Mouse (Mus musculus) liver, embryonic 14.5 days (tissue): ENCODE measurements around the gene Sgca. TPM values are rescaled to one million over a fixed set of nuclear protein-coding genes. Genes with fewer than 3 reads are reported as not detected.

Experiments used
- ATAC-seq: fragments of 200-750 bp; cut with Nextera tagmentation; 2 replicates; pipeline ENCODE4 v1.8.0; 2017; ENCODE audit warnings: moderate number of reproducible peaks, mild to moderate bottlenecking, moderate library complexity; ENCODE audit not compliant: insufficient read depth
- DNase-seq, 3 experiments: peaks; one replicate each; pipeline ENCODE4 v3.0.0-alpha.2; 2012 to 2013; ENCODE audit warnings: low read depth in 3 of 3, low spot score in 3 of 3
- H3K27ac ChIP-seq: fragments of 300-500 bp; sonication (generic); 2 replicates; pipeline ENCODE4 v1.5.1; 2014; ENCODE audit warnings: moderate library complexity, mild to moderate bottlenecking, control low read depth, inconsistent platforms
- H3K27me3 ChIP-seq: fragments of 300-500 bp; sonication (generic); 2 replicates; pipeline ENCODE4 v1.6.1; 2014; ENCODE audit warnings: mild to moderate bottlenecking, low read length, moderate library complexity; ENCODE audit not compliant: control insufficient read depth, insufficient read depth
- H3K36me3 ChIP-seq: fragments of 300-500 bp; sonication (generic); replicated peaks from 2 replicates; pipeline ENCODE4 v1.6.1; 2014; ENCODE audit warnings: low read depth; ENCODE audit not compliant: control insufficient read depth, insufficient read depth
- H3K4me1 ChIP-seq, 2 experiments: fragments of 200-500 bp in 1 of 2; fragments of 300-500 bp in 1 of 2; sonication (generic) in 1 of 2; replicated peaks; 2 replicates each; pipeline ENCODE4 v1.6.1; 2012 to 2014; ENCODE audit warnings: antibody characterized with exemption in 1 of 2, inconsistent platforms in 1 of 2, low read length in 1 of 2; ENCODE audit not compliant: control insufficient read depth in 2 of 2, insufficient read depth in 2 of 2
- H3K4me2 ChIP-seq: fragments of 300-500 bp; sonication (generic); 2 replicates; pipeline ENCODE4 v1.6.1; 2014; ENCODE audit warnings: low read depth, mild to moderate bottlenecking, control low read depth, moderate library complexity
- H3K4me3 ChIP-seq, 2 experiments: fragments of 200-500 bp in 1 of 2; fragments of 300-500 bp in 1 of 2; sonication (generic) in 1 of 2; 2 replicates each; pipeline ENCODE4 v1.5.1; 2012 to 2014; ENCODE audit warnings: low read depth in 2 of 2, low read length in 2 of 2, mild to moderate bottlenecking in 2 of 2, control low read depth in 1 of 2, inconsistent platforms in 1 of 2, moderate library complexity in 1 of 2; ENCODE audit not compliant: insufficient read depth in 1 of 2
- H3K9ac ChIP-seq: fragments of 300-500 bp; sonication (generic); replicated peaks from 2 replicates; pipeline ENCODE4 v1.6.1; 2014; ENCODE audit warnings: mild to moderate bottlenecking, control low read depth, moderate library complexity
- H3K9me3 ChIP-seq: fragments of 300-500 bp; sonication (generic); 2 replicates; pipeline ENCODE4 v1.6.1; 2016; ENCODE audit warnings: low read length, mixed read lengths; ENCODE audit not compliant: control insufficient read depth
- CTCF ChIP-seq: IDR thresholded peaks from 2 replicates; pipeline ENCODE4 v1.5.1; 2016; ENCODE audit warnings: antibody characterized with exemption, low read depth, control low read depth
- EP300 ChIP-seq: IDR thresholded peaks from 2 replicates; pipeline ENCODE4 v1.6.1; 2016; ENCODE audit warnings: antibody characterized with exemption, low read depth
- WGBS: fragments of 180-500 bp; shearing (Covaris S2); extraction: QIAGEN DNeasy Blood & Tissue Kit; methylation state at CpG from one replicate; pipeline ENCODE4 v1.1.7; 2014; ENCODE audit not compliant: insufficient replicate concordance; 5-methylcytosine and 5-hydroxymethylcytosine counted together
- polyA plus RNA-seq, 2 experiments: library from polyadenylated mRNA; depleted of rRNA in 1 of 2; stranded (reverse) in 1 of 2; unstranded in 1 of 2; fragments of >200 nt; fragmentation: Nextera tagmentation in 1 of 2; extraction: Ambion mirVana in 1 of 2; gene quantifications; 2 replicates each; pipeline versions ENCODE4 v1.2.1 to v1.2.3; 2012 to 2014

Sgca gene
- polyA plus RNA-seq, 2 experiments, result not detected

- no peaks in the 10 kb centered on the region for H3K9me3 ChIP-seq
- TF ChIP-seq CTCF, result no peak
- TF ChIP-seq EP300, result no peak
These were observed 58.4 kb downstream of the Sgca start for GRCm38 (mm10) chr11:94917717-94918116.

GRCm38 (mm10) chr11:94916477-94916876, 59.6 kb downstream of the Sgca start:
- Histone ChIP-seq H3K9me3 (no peaks in the 10 kb centered on the region), H3K9ac (no peak overlapping the region), H3K4me3 (no peak overlapping the region), H3K36me3 (no peaks in the 10 kb centered on the region), H3K4me2 (no peak overlapping the region), H3K4me1 (no peaks in the 10 kb centered on the region), H3K27ac (no peak overlapping the region), H3K27me3 (no peaks in the 10 kb centered on the region)
- ATAC-seq (no peak), DNase-seq (no peak)
- 29% methylated on average over 4 of the region's 4 CpGs for WGBS
- TF ChIP-seq EP300 (no peak), CTCF (no peak)

More at GRCm38 (mm10) chr11:94917717-94918116, 58.4 kb downstream of the Sgca start:
- no peak overlapping the region for H3K4me3 ChIP-seq
- no peak overlapping the region for H3K27ac ChIP-seq
- no peak overlapping the region for H3K9ac ChIP-seq
- no peak overlapping the region for H3K4me2 ChIP-seq
- no peaks in the 10 kb centered on the region for H3K4me1 ChIP-seq
- ATAC-seq (no peak), DNase-seq (no peak)
- 66% methylated on average over 6 of the region's 6 CpGs for WGBS
- H3K36me3 ChIP-seq, result no peaks in the 10 kb centered on the region
- H3K27me3 ChIP-seq, result no peaks in the 10 kb centered on the region

- DNase-seq (no peak), ATAC-seq (no peak)
- TF ChIP-seq EP300 (no peak), CTCF (no peak)
- H3K4me1 ChIP-seq, result no peaks in the 10 kb centered on the region
- no peaks in the 10 kb centered on the region for H3K27me3 ChIP-seq
- no peak overlapping the region for H3K9ac ChIP-seq
- H3K9me3 ChIP-seq, result no peaks in the 10 kb centered on the region
- no peak overlapping the region for H3K4me2 ChIP-seq
- no peak overlapping the region for H3K4me3 ChIP-seq
- H3K27ac ChIP-seq, result no peak overlapping the region
- no peaks in the 10 kb centered on the region for H3K36me3 ChIP-seq
- 24% methylated on average over 13 of the region's 16 CpGs for WGBS
These were observed 60.3 kb downstream of the Sgca start for GRCm38 (mm10) chr11:94915675-94916403.

GRCm38 (mm10) chr11:94913302-94914090, 62.6 kb downstream of the Sgca start:
- no peak overlapping the region for H3K9ac ChIP-seq
- no peak overlapping the region for H3K4me2 ChIP-seq
- DNase-seq, result no peak
- no peaks in the 10 kb centered on the region for H3K36me3 ChIP-seq
- WGBS, result 71% methylated on average over 6 of the region's 6 CpGs
- no peak overlapping the region for H3K4me3 ChIP-seq
- no peak overlapping the region for H3K27ac ChIP-seq
- no peaks in the 10 kb centered on the region for H3K9me3 ChIP-seq
- H3K27me3 ChIP-seq, result no peaks in the 10 kb centered on the region
- no peak for TF ChIP-seq CTCF
- no peak for TF ChIP-seq EP300
- no peaks in the 10 kb centered on the region for H3K4me1 ChIP-seq
- no peak for ATAC-seq

Other genes with a start within 250 kb of the Sgca start
- gene Cdc34b, start 234.5 kb downstream of the Sgca start, polyA plus RNA-seq (2012; rRNA removed), result 0.03 TPM in 1 of 2 replicates, not detected in the other
- gene Cdc34b, start 234.5 kb downstream of the Sgca start, polyA plus RNA-seq (2014; fragmentation: Nextera tagmentation; extraction: Ambion mirVana), result 0.08 TPM in 1 of 2 replicates, not detected in the other
- gene Tmem92, start 193.6 kb downstream of the Sgca start, polyA plus RNA-seq (2012; rRNA removed), result not detected in 2 replicates
- gene Tmem92, start 193.6 kb downstream of the Sgca start, polyA plus RNA-seq (2014; fragmentation: Nextera tagmentation; extraction: Ambion mirVana), result not detected in 2 replicates
- 7.8 and 14.1 TPM in 2 replicates for gene Col1a1, start 40.1 kb downstream of the Sgca start, polyA plus RNA-seq (2012; rRNA removed)
- 30.8 and 37.6 TPM in 2 replicates for gene Col1a1, start 40.1 kb downstream of the Sgca start, polyA plus RNA-seq (2014; fragmentation: Nextera tagmentation; extraction: Ambion mirVana)
- gene Hils1, start 8.7 kb downstream of the Sgca start, polyA plus RNA-seq (2012; rRNA removed), result not detected in 2 replicates
- gene Hils1, start 8.7 kb downstream of the Sgca start, polyA plus RNA-seq (2014; fragmentation: Nextera tagmentation; extraction: Ambion mirVana), result not detected in 2 replicates
- gene Ppp1r9b, start 14.7 kb upstream of the Sgca start, polyA plus RNA-seq (2012; rRNA removed), result 14.1 and 14.9 TPM in 2 replicates
- gene Ppp1r9b, start 14.7 kb upstream of the Sgca start, polyA plus RNA-seq (2014; fragmentation: Nextera tagmentation; extraction: Ambion mirVana), result 8.8 and 10.4 TPM in 2 replicates
- 33.1 and 41.9 TPM in 2 replicates for gene Samd14, start 33.6 kb upstream of the Sgca start, polyA plus RNA-seq (2012; rRNA removed)
- 24.7 and 34.2 TPM in 2 replicates for gene Samd14, start 33.6 kb upstream of the Sgca start, polyA plus RNA-seq (2014; fragmentation: Nextera tagmentation; extraction: Ambion mirVana)
- gene Pdk2, start 65.0 kb upstream of the Sgca start, polyA plus RNA-seq (2012; rRNA removed), result 3.5 and 3.6 TPM in 2 replicates
- 7.0 and 9.1 TPM in 2 replicates for gene Pdk2, start 65.0 kb upstream of the Sgca start, polyA plus RNA-seq (2014; fragmentation: Nextera tagmentation; extraction: Ambion mirVana)
- gene Itga3, start 100.5 kb upstream of the Sgca start, polyA plus RNA-seq (2012; rRNA removed), result 1.7 and 2.0 TPM in 2 replicates
- gene Itga3, start 100.5 kb upstream of the Sgca start, polyA plus RNA-seq (2014; fragmentation: Nextera tagmentation; extraction: Ambion mirVana), result 1.5 and 1.9 TPM in 2 replicates
- gene Dlx3, start 143.8 kb upstream of the Sgca start, polyA plus RNA-seq (2012; rRNA removed), result 0.01 TPM in 1 of 2 replicates, not detected in the other
- not detected in 2 replicates for gene Dlx3, start 143.8 kb upstream of the Sgca start, polyA plus RNA-seq (2014; fragmentation: Nextera tagmentation; extraction: Ambion mirVana)
- 0.06 and 0.09 TPM in 2 replicates for gene Dlx4, start 169.9 kb upstream of the Sgca start, polyA plus RNA-seq (2012; rRNA removed)
- gene Dlx4, start 169.9 kb upstream of the Sgca start, polyA plus RNA-seq (2014; fragmentation: Nextera tagmentation; extraction: Ambion mirVana), result not detected in 2 replicates